Mouse (Mus musculus) hindbrain, embryonic 10.5 days (tissue): ENCODE data around the gene Hkdc1. TPM values are rescaled to one million over a fixed set of nuclear protein-coding genes. Genes with fewer than 3 reads are reported as not detected.
"Not testable (repeated sequence)": the region's sequence is repeated elsewhere in the genome, so short reads cannot be mapped to it uniquely, and the experiment has no call there.

Experiments used
- DNase-seq: peaks from one replicate; pipeline ENCODE4 v3.0.0-alpha.2; 2017; ENCODE audit warnings: low spot score
- H3K27ac ChIP-seq: fragments of 300-500 bp; sonication (generic); 2 replicates; pipeline ENCODE4 v1.5.1; 2016; ENCODE audit warnings: mild to moderate bottlenecking, moderate library complexity
- H3K27me3 ChIP-seq: fragments of 300-500 bp; sonication (generic); 2 replicates; pipeline ENCODE4 v1.6.1; 2016; ENCODE audit warnings: mild to moderate bottlenecking; ENCODE audit not compliant: poor library complexity, insufficient read depth, severe bottlenecking
- H3K36me3 ChIP-seq: fragments of 300-500 bp; sonication (generic); 2 replicates; pipeline ENCODE4 v1.6.1; 2016; ENCODE audit warnings: mild to moderate bottlenecking, moderate library complexity
- H3K4me1 ChIP-seq: fragments of 300-500 bp; sonication (generic); replicated peaks from 2 replicates; pipeline ENCODE4 v1.6.1; 2016; ENCODE audit warnings: mild to moderate bottlenecking
- H3K4me3 ChIP-seq: fragments of 300-500 bp; sonication (generic); 2 replicates; pipeline ENCODE4 v1.5.1; 2016; ENCODE audit warnings: mild to moderate bottlenecking, moderate library complexity
- H3K9me3 ChIP-seq: fragments of 300-500 bp; sonication (generic); 2 replicates; pipeline ENCODE4 v1.6.1; 2016; ENCODE audit warnings: mild to moderate bottlenecking, moderate library complexity
- WGBS: fragments of 180-500 bp; shearing (Covaris S2); methylation state at CpG from one replicate; pipeline ENCODE4 v1.1.7; 2016; 5-methylcytosine and 5-hydroxymethylcytosine counted together
- polyA plus RNA-seq: library from polyadenylated mRNA; unstranded; fragments of >200 nt; fragmentation: Nextera tagmentation; extraction: Ambion mirVana; gene quantifications from 2 replicates; pipeline ENCODE4 v1.2.1, GENCODE M21; 2016

The Hkdc1 gene
- polyA plus RNA-seq: 0.31 and 0.33 TPM in 2 replicates

DNA sequence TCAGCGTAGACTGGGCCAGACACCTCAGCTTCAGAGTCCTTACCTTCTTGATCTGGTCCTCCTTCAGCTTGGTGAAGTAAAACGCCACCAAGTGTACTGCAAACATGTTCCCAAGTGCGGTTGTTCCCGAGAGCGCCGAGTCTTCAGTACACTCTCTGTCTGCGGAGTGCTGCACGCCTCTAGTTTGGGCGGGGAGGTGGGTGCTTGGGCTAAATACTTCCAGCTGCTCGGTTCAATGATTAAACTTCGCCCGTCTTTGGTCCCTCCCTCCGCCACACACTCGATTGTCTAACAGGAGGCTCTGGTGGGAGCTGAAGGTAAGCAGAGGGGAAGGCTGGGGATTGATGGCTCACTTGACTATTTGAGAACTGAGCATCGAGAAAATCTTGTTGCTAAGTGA, at the start of gene Hkdc1:
Gene Hkdc1, minus strand, starts transcription at position 237 of the 400 bp plus-strand sequence.
- no peaks in the 10 kb centered on the region for H3K36me3 ChIP-seq
- no peaks in the 10 kb centered on the region for H3K27me3 ChIP-seq
- no peaks in the 10 kb centered on the region for H3K9me3 ChIP-seq
- WGBS: 49% methylated on average over 15 of the region's 15 CpGs
- no peak for DNase-seq
- H3K27ac ChIP-seq: no peak within 1 kb of the TSS
- H3K4me1 ChIP-seq: peaks cover 5% of the 10 kb centered on the region
- no peak within 1 kb of the TSS for H3K4me3 ChIP-seq

DNA sequence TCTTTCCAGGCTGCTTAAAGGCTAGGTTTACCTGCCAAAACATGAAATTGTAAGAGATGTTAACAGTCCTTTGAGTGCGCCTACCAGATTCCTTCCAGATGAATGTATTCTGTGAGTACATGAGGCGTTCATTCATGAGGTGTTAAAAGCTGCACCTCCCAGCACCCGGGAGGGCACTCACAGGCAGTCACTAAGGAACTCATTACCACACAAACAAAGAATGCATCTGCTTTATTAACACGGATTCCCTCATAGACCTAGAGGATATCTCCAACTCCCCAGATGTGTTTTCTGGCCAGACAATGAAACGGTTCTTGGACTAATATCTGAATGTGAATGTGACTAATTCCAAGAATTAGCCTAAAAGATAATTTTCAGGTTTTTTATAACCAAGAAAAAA, 48.8 kb upstream of the Hkdc1 start:
- no peak for DNase-seq
- Histone ChIP-seq H3K27me3 (no peaks in the 10 kb centered on the region), H3K36me3 (peaks cover 30% of the 10 kb centered on the region), H3K9me3 (no peaks in the 10 kb centered on the region), H3K4me1 (no peaks in the 10 kb centered on the region), H3K27ac (no peak overlapping the region), H3K4me3 (no peak overlapping the region)
- WGBS: 83% methylated on average over 5 of the region's 5 CpGs

DNA sequence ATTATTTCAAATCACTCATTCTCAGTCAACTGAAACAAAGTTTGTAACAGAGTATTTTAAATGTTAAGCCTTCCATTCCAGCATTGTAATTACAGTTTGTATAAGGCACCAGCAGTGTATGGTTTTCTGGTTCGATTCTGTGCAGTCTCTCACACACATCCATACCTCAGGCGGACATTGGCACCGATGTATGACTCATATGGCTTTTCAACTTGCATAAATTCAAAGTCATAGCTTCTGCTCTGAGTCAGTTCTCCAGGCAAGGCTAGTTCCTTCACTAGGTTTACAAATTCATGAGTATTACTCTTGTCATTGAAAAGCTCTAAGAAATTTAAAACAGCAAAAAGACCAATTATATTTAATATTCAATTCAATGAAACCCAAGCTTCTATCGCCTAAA, 47.4 kb upstream of the Hkdc1 start:
- Histone ChIP-seq H3K36me3 (peaks cover 35% of the 10 kb centered on the region), H3K9me3 (no peaks in the 10 kb centered on the region), H3K4me1 (no peaks in the 10 kb centered on the region), H3K27me3 (no peaks in the 10 kb centered on the region), H3K4me3 (no peak overlapping the region), H3K27ac (no peak overlapping the region)
- no peak for DNase-seq
- WGBS: 93% methylated on average over 4 of the region's 4 CpGs

DNA sequence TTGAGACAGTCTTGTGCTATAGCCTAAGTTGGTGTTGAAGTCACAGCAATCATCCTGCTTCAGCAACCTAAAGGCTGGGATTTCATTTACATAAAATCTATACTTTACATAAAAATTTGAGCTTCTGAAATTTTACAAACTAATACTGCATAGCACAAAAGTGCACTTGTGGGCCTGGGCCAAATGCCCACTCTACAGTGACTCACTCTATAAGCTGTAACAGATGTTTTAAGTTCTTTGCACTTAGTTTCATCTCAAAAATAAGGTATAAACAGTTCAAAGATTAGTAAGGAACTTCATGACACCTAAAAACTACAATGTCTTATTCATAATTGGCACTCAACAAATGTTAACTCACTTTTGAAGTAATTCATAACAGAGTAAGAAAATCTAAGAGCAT, 39.0 kb upstream of the Hkdc1 start:
- no peaks in the 10 kb centered on the region for H3K27me3 ChIP-seq
- H3K4me3 ChIP-seq: no peak overlapping the region
- no peak for DNase-seq
- H3K9me3 ChIP-seq: no peaks in the 10 kb centered on the region
- H3K27ac ChIP-seq: no peak overlapping the region
- H3K36me3 ChIP-seq: peaks cover 90% of the 10 kb centered on the region
- H3K4me1 ChIP-seq: no peaks in the 10 kb centered on the region

DNA sequence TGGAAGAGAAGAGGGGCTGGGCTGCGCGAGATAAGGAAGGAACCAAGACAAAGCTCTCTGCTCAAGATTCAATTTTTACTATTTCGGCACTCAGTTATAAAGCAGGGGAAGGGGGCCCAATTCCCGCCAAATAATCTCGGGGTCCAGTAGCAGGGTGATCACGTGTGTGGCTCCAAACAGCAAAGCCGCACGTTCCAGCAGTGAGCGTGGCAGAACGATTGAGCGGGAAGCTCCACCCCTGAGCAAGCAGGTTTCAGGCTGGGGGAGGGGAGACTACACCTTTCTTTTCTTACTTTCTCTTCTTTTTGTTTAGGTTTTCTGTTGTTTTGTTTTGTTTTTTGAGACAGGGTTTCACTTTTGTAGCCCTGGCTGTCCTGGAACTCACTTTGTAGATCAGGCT, 29.7 kb upstream of the Hkdc1 start:
- not testable (repeated sequence) for H3K27ac ChIP-seq, H3K27me3 ChIP-seq, H3K4me3 ChIP-seq, H3K9me3 ChIP-seq, DNase-seq
- 67% methylated on average over 11 of the region's 11 CpGs for WGBS
- Histone ChIP-seq H3K4me1 (peaks cover 21% of the 10 kb centered on the region), H3K36me3 (peaks cover 30% of the 10 kb centered on the region)

DNA sequence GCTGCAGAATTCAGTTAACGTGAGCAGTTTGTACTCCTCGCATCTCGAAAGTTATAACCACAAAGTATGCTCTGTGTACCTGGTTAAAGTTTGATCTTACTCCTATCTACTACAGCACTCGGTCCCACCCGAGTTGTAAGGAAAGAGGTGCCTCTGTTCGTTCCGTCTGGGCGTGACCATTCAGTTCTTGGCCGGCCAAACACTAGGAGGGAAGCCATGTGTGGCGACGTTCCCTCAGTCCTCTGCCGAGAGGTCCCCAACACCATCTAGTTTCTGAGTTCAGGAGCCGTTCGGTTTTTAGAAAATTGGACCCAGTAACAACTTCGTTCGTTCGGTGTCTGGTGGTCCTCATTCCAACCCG, 28.0 kb upstream of the Hkdc1 start:
- peak overlapping the region; percentile 92 for H3K4me3 ChIP-seq
- peaks cover 30% of the 10 kb centered on the region for H3K36me3 ChIP-seq
- peaks cover 21% of the 10 kb centered on the region for H3K4me1 ChIP-seq
- no peaks in the 10 kb centered on the region for H3K9me3 ChIP-seq
- 43% methylated on average over 18 of the region's 18 CpGs for WGBS
- DNase-seq: no peak
- peak overlapping the region; percentile 99 for H3K27ac ChIP-seq
- H3K27me3 ChIP-seq: no peaks in the 10 kb centered on the region

DNA sequence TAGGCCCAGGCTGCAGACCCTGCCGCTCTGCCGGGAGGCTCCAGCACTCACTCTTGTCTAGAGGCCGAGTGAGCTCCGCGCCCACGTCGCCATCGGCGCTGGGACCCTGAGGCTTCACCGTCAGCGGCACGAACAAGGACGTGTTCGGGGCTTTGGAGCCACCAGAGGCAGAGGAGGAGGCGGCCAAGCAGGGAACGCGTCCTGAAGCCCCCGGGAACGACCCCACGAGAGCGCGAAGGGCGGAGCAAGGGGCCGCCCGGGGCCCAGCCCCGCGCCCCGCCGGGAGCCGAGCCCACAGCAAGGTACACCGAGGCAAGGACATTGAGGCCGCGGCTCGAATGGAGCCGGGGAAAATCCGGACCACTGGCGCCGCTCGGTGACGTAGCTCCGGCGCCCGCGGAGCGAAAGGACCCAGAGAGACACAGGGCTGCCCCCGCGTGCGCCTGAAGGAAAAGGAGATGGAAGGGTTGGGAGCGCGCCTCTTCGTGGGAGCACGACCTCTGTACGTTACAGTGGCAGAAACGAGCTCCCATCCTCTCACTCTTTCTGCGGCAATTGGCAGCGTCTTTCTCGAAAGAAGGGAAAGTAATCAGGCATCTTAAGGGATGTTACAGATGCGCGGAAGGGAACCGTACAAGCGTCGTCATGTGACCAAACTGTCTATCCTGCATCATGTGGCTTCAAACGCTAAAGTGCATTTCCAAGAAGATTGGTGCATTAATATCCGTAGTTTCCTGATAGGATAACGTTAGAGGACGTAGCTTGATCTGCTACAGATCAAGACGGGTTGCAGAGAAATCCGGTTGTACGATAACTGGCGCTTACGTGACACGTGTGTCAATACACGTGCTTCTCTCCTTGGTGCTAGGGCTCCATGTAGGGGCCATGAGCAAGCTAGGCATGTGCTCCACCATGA, 27.3 kb upstream of the Hkdc1 start, which contains the start of the genes 4930507D05Rik and Supv3l1:
Gene 4930507D05Rik, plus strand, starts transcription at position 126 of the 916 bp plus-strand sequence.
Gene Supv3l1, minus strand, starts transcription at position 375 of the 916 bp plus-strand sequence.
- H3K27me3 ChIP-seq: no peaks in the 10 kb centered on the region
- H3K4me1 ChIP-seq: peaks cover 21% of the 10 kb centered on the region
- peak within 1 kb of the TSS; percentile 92 for H3K4me3 ChIP-seq
- H3K9me3 ChIP-seq: no peaks in the 10 kb centered on the region
- DNase-seq: peak; percentile 90
- peaks cover 32% of the 10 kb centered on the region for H3K36me3 ChIP-seq
- H3K27ac ChIP-seq: peak within 1 kb of the TSS; percentile 99
- under 1% methylated on average over 73 of the region's 73 CpGs for WGBS

DNA sequence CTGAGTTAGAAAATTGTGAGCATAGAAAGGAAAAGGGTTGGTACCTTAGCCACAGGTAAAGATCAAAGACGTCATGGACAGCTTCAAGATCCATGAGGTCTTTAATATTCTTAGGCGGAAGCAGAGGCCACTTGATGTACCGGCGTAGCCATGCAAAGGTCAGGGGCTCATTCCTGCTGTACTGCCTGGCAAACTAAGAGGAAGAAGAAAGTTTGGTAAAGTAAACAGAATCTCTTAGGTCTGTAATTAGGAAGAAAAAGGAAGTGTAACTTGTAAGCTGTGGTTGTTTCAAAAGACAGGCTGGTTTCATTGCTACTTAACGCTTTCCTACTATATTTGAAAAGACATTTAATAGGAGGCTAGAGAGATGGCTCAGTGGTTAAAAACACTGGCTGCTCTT, 8.1 kb upstream of the Hkdc1 start:
- Histone ChIP-seq H3K36me3 (peaks cover 79% of the 10 kb centered on the region), H3K27me3 (no peaks in the 10 kb centered on the region)
- 96% methylated on average over 5 of the region's 5 CpGs for WGBS

DNA sequence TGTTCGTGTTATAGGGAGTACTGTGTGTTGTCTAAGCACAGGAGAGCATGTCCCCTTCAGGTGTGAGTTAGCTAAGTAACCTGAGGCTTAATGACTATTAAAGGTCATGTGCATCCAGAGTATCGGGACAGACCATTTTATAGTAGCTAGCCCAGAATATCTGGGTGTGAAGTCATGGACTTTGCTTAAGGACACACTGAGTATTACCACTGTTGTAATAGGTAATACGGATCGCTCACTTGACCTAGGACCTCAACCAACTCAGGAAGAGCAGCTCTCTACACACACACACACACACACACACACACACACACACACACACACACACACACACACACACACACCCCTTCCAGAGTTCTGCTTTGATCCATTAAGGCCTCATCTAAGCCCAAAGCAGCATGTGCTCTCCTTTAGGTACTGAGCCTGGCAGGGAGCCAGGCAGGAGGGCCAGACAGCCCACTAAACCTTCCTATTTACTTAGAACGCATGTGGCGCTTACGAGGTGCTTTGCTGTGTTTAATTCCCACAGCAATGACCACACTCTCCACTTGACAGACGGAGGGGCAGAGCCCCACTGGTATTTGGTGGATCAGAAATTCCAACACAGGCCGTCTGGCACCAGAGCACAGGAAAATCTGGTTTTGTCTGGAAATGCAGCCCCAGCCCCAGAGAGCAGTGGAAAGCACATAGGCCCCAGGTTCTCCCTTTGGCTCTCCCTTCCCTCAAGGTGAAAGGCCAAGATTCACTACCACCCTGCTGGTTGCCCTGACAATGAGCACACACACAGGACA, 3.0 kb upstream of the Hkdc1 start:
- H3K4me1 ChIP-seq: no peaks in the 10 kb centered on the region
- no peaks in the 10 kb centered on the region for H3K9me3 ChIP-seq
- no peaks in the 10 kb centered on the region for H3K27me3 ChIP-seq
- WGBS: 57% methylated on average over 9 of the region's 9 CpGs
- peaks cover 28% of the 10 kb centered on the region for H3K36me3 ChIP-seq
- no peak for DNase-seq
- H3K4me3 ChIP-seq: no peak overlapping the region
- H3K27ac ChIP-seq: no peak overlapping the region

More for the DNA sequence above, 8.1 kb upstream of the Hkdc1 start:
- Histone ChIP-seq H3K4me1 (no peaks in the 10 kb centered on the region), H3K27ac (no peak overlapping the region), H3K4me3 (no peak overlapping the region), H3K9me3 (no peaks in the 10 kb centered on the region)
- no peak for DNase-seq

DNA sequence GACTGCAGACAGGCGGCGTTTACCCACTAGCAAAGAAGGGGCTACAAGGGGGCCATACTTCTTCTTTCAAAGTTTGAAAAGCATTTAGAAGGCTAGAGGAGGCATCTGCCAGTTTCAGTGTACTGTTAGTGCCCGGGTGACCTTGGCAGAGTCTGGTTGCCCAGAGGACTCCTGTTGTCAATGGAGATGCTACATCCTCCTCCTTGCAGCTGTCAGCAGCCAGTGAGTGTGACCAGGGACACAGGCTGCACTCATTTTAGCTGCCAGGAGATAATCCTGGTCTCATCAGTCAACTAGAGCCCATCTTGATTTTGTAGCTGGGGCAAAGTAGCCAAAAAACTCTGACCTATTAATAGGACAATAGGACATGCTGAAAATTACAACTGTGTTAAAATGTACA, 1.2 kb downstream of the Hkdc1 start:
- H3K4me1 ChIP-seq: peaks cover 5% of the 10 kb centered on the region
- no peaks in the 10 kb centered on the region for H3K36me3 ChIP-seq
- no peaks in the 10 kb centered on the region for H3K9me3 ChIP-seq
- 88% methylated on average over 3 of the region's 3 CpGs for WGBS
- H3K4me3 ChIP-seq: no peak overlapping the region
- H3K27me3 ChIP-seq: no peaks in the 10 kb centered on the region
- H3K27ac ChIP-seq: no peak overlapping the region
- no peak for DNase-seq

DNA sequence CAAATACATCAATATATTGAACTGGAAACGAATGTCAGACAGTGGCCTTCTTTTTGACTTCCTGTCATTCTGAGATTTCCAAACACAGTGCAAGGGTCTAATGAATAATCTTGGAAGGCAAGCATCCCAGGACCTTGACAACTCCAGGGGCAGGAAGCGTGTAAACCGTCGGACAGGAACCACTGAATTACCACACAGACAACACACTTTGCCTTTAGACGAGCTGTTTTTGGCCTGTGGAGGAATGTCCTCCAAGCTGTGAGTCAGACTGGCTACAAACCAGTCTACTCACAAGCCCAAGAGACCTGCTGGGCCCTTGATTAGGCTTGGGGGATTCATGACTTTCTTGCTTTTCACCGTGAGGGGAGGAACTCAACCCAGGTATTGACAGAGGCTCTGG, 1.9 kb downstream of the Hkdc1 start:
- Histone ChIP-seq H3K9me3 (no peaks in the 10 kb centered on the region), H3K27me3 (no peaks in the 10 kb centered on the region), H3K4me1 (peaks cover 5% of the 10 kb centered on the region), H3K4me3 (no peak overlapping the region), H3K36me3 (no peaks in the 10 kb centered on the region), H3K27ac (no peak overlapping the region)
- no peak for DNase-seq
- WGBS: 79% methylated on average over 6 of the region's 6 CpGs

DNA sequence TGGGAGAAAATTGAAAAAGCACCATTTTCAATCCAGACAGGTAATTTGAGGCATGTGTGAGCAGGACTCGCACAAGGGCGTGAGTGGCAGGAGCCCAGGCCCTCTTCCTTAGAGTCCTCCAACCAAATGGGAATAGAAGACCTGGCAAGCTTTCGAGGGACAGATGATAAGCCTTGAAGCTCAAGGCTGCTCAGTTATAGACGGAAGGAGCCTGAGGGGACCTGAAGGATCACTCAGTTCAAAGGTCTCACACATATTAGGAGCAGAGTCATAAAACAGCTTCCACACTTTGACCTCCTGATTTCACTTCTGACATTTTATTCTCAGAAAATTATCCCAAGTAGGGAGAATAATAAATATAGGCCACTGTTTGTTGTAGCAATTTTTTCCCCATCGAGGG, 2.9 kb downstream of the Hkdc1 start:
- no peaks in the 10 kb centered on the region for H3K9me3 ChIP-seq
- H3K4me3 ChIP-seq: no peak overlapping the region
- no peak for DNase-seq
- H3K4me1 ChIP-seq: peaks cover 5% of the 10 kb centered on the region
- WGBS: 83% methylated on average over 5 of the region's 5 CpGs
- H3K27ac ChIP-seq: no peak overlapping the region
- H3K27me3 ChIP-seq: no peaks in the 10 kb centered on the region
- no peaks in the 10 kb centered on the region for H3K36me3 ChIP-seq

DNA sequence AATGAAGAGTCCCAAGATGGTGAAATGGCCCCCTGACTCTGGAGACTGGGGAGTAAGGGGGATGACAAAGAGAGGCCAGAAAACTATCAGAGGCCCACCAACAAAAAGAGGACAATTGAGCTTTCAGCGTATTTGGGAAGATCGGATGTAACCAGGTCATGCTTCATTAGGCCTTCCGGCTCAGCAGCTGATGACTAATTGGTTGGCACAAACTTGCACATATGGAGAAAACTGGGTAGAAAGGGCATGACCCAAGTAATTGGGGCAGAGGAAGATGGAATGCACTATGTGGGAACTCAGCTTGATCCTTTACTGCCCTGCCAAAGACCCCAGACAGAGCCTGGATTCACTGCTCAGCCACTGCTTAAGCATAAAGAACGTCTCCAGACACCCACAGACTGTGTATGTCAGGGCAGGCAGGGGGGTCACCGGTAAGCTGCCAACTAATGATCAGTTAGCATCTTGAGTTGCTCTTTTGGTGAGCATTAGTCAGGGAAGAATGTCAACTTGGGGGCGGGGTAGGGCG, 3.4 kb downstream of the Hkdc1 start:
- peaks cover 5% of the 10 kb centered on the region for H3K4me1 ChIP-seq
- H3K36me3 ChIP-seq: no peaks in the 10 kb centered on the region
- WGBS: 67% methylated on average over 7 of the region's 7 CpGs
- DNase-seq: no peak
- H3K27me3 ChIP-seq: no peaks in the 10 kb centered on the region
- H3K4me3 ChIP-seq: no peak overlapping the region
- H3K27ac ChIP-seq: no peak overlapping the region
- no peaks in the 10 kb centered on the region for H3K9me3 ChIP-seq
